Mouse (Mus musculus) intestine, embryonic 16.5 days (tissue): ENCODE results near the gene Akain1. TPM values are rescaled to one million over a fixed set of nuclear protein-coding genes. Genes with fewer than 3 reads are reported as not detected.

Experiments used
- ATAC-seq: fragments of 200-750 bp; cut with Nextera tagmentation; 2 replicates; pipeline ENCODE4 v1.8.0; 2017; ENCODE audit warnings: moderate TSS enrichment, moderate library complexity
- H3K27ac ChIP-seq: fragments of 300-500 bp; sonication (generic); 2 replicates; pipeline ENCODE4 v1.5.1; 2014; ENCODE audit warnings: mild to moderate bottlenecking, low read length
- H3K27me3 ChIP-seq: fragments of 300-500 bp; sonication (generic); replicated peaks from 2 replicates; pipeline ENCODE4 v1.6.1; 2014; ENCODE audit warnings: low read length, control low read depth, mixed read lengths; ENCODE audit not compliant: control insufficient read depth, insufficient read depth
- H3K36me3 ChIP-seq: fragments of 300-500 bp; sonication (generic); 2 replicates; pipeline ENCODE4 v1.6.1; 2014; ENCODE audit warnings: low read length, control low read depth; ENCODE audit not compliant: control insufficient read depth, insufficient read depth
- H3K4me1 ChIP-seq: fragments of 300-500 bp; sonication (generic); 2 replicates; pipeline ENCODE4 v1.6.1; 2014; ENCODE audit warnings: low read length, control low read depth, mixed read lengths; ENCODE audit not compliant: control insufficient read depth, insufficient read depth
- H3K4me2 ChIP-seq: fragments of 300-500 bp; sonication (generic); 2 replicates; pipeline ENCODE4 v1.6.1; 2014; ENCODE audit warnings: low read depth, low read length, control low read depth
- H3K4me3 ChIP-seq: fragments of 300-500 bp; sonication (generic); 2 replicates; pipeline ENCODE4 v1.5.1; 2014; ENCODE audit warnings: mild to moderate bottlenecking, low read length
- H3K9ac ChIP-seq: fragments of 300-500 bp; sonication (generic); 2 replicates; pipeline ENCODE4 v1.6.1; 2014; ENCODE audit warnings: low read depth, low read length
- H3K9me3 ChIP-seq: fragments of 300-500 bp; sonication (generic); 2 replicates; pipeline ENCODE4 v1.6.1; 2016; ENCODE audit warnings: low read length, control low read depth; ENCODE audit not compliant: control insufficient read depth
- WGBS: fragments of 180-500 bp; shearing (Covaris S2); extraction: QIAGEN DNeasy Blood & Tissue Kit; methylation state at CpG from one replicate; pipeline ENCODE4 v1.1.7; 2014; 5-methylcytosine and 5-hydroxymethylcytosine counted together
- polyA plus RNA-seq: library from polyadenylated mRNA; unstranded; fragments of >200 nt; fragmentation: Nextera tagmentation; extraction: Ambion mirVana; gene quantifications from 2 replicates; pipeline ENCODE4 v1.2.1, GENCODE M21; 2015

Akain1 gene
- polyA plus RNA-seq, 1 experiment from 2014 or later, result not detected

DNA sequence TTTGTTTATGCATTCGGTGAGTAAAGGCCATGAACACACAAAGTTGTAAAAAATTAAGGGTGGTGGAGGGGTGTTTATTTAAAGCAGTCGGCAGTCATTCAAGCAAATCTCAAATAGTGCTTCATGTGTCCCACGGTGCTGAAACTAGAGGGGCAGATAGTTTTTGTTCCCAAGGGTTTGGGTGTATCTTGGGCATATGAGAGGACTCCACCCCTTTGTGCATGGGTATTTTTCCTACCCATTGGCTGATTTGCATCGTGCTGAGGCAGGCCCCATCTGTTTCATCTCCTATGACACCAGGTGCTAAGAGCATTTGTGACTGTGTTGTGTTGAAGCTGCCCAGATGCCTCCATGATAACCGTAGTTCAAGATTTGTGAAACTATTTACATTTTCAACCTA, 1.3 kb upstream of the Akain1 start:
- WGBS, result 66% methylated on average over 5 of the region's 5 CpGs
- Histone ChIP-seq H3K27me3 (peaks cover 20% of the 10 kb centered on the region), H3K4me3 (no peak overlapping the region), H3K9ac (no peak overlapping the region), H3K36me3 (no peaks in the 10 kb centered on the region), H3K27ac (no peak overlapping the region), H3K9me3 (no peaks in the 10 kb centered on the region), H3K4me1 (peaks cover 11% of the 10 kb centered on the region), H3K4me2 (no peak overlapping the region)
- no peak for ATAC-seq

DNA sequence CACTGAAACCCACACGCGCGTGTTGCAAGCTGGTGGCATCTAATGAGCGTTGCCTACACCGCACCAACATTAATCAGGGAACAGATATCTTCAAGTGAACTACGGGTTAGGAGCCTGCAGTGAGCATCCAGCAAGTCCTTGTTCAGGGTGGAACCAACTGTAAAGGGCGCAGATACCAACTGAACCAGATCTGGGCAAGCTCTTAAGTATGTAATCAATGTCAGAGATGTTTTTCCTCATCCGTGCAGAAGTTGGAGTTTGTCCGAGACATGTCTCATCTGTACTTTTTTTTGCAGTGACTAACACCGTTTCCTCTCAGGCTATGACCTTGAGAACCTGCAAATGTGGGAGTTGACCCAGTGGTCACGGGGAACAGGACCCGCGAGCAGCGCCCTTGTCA, 640 bp upstream of the Akain1 start:
- no peak overlapping the region for H3K9ac ChIP-seq
- no peak for ATAC-seq

DNA sequence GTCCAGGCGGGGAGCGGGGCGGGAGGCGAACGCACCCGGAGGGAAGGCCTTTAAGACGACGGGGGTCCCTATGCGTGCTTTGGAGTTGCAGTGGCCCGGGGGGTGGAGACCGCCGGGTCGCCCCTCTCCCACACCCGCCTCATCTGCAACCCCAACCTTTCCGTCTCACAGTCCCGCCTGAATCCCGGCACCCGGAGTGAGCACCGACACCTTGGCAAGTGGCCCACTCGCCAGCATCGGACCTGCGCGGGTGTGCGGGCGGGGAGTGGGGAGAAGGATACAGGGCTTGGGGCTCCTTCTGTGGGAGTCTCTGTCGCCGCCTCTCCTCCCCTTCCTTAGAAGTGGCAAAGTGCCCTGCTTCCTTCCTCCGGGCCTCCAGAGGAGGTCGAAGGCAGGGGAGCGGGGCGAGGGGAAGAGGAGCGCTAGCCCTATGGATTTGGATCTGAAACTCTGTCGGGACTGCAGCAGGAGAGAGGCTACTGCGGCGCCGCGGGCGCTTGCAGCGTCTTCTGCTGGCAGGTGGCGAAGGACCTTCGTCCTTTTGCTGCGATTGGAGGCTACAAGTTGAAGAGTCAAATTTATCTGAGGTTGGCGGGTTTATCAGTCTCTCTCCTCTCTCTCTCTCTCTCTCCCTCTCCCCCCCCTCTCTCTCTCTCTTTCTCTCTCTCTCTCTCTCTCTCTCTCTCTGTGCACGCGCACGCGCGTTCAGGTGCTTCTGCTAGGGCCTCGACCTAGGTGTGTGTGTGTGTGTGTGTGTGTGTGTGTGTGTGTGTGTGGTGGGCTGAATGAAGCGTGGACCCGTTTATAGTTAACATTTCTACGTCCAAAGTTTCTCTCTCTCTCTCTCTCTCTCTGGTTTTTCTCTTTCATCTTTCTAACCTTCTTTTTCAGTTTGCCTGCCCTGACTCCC, 700 bp downstream of the Akain1 start:
- Histone ChIP-seq H3K36me3 (no peaks in the 10 kb centered on the region), H3K4me1 (peaks cover 11% of the 10 kb centered on the region), H3K9ac (no peak overlapping the region), H3K4me3 (peak overlapping the region; percentile 46), H3K4me2 (peak overlapping the region; percentile 85), H3K27me3 (peaks cover 20% of the 10 kb centered on the region), H3K9me3 (no peaks in the 10 kb centered on the region), H3K27ac (no peak overlapping the region)
- ATAC-seq, result peak; percentile 39
- 1% methylated on average over 49 of the region's 52 CpGs for WGBS

More for the DNA sequence above, 640 bp upstream of the Akain1 start:
- peaks cover 11% of the 10 kb centered on the region for H3K4me1 ChIP-seq
- H3K27me3 ChIP-seq, result peaks cover 20% of the 10 kb centered on the region
- H3K27ac ChIP-seq, result no peak overlapping the region
- H3K9me3 ChIP-seq, result no peaks in the 10 kb centered on the region
- WGBS, result 36% methylated on average over 14 of the region's 14 CpGs
- H3K36me3 ChIP-seq, result no peaks in the 10 kb centered on the region
- H3K4me3 ChIP-seq, result no peak overlapping the region
- H3K4me2 ChIP-seq, result 0 out of 2 replicates have a peak overlapping the region, but pooled peaks have one; percentile 85

DNA sequence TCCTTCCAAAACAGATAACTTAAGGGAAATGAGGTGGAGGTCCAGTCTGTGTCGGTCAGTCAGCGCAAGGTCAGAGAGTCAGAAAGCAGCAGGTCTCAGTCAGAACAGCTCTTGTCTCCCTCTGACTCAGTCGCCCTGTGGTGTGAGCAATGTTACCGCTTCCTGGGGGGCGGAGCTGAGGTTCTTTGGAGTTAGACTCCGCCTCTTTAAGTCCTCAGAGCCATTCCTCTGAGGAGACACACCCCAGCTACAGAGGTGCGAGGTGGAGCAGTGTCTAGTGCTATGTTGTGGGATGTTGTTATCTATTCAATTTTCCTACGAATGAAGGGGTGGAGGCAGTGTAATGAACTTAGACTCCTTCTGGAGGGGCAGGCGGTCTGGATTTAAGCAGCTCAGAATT, 1.9 kb downstream of the Akain1 start:
- no peak for ATAC-seq
- 12% methylated on average over 9 of the region's 9 CpGs for WGBS
- Histone ChIP-seq H3K27me3 (peaks cover 20% of the 10 kb centered on the region), H3K4me1 (peaks cover 11% of the 10 kb centered on the region), H3K4me2 (no peak overlapping the region), H3K9ac (no peak overlapping the region), H3K27ac (no peak overlapping the region), H3K9me3 (no peaks in the 10 kb centered on the region), H3K4me3 (no peak overlapping the region), H3K36me3 (no peaks in the 10 kb centered on the region)

DNA sequence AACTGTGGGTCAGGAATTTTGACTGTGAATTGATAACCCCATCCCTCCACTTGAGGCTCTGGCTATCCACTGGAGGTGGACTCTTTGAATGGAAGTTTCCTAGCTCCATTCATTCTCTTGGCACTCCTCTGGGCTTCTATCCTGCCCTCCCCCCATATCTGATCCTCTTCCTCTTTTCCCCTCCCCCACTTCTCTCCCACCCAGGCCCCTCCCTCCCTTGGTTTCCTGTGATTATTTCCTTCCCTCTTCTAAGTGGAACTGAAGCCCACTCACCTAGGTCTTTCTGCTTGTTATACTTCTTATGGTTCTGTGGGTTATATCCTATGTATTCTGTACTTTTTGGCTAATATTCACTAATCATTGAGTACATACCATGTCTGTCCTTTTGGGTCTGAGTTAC, 9.6 kb downstream of the Akain1 start:
- no peak overlapping the region for H3K4me2 ChIP-seq
- H3K36me3 ChIP-seq, result no peaks in the 10 kb centered on the region
- no peaks in the 10 kb centered on the region for H3K4me1 ChIP-seq
- no peak overlapping the region for H3K27ac ChIP-seq
- no peak overlapping the region for H3K4me3 ChIP-seq
- ATAC-seq, result no peak
- no peak overlapping the region for H3K9ac ChIP-seq
- H3K9me3 ChIP-seq, result no peaks in the 10 kb centered on the region
- no peaks in the 10 kb centered on the region for H3K27me3 ChIP-seq

DNA sequence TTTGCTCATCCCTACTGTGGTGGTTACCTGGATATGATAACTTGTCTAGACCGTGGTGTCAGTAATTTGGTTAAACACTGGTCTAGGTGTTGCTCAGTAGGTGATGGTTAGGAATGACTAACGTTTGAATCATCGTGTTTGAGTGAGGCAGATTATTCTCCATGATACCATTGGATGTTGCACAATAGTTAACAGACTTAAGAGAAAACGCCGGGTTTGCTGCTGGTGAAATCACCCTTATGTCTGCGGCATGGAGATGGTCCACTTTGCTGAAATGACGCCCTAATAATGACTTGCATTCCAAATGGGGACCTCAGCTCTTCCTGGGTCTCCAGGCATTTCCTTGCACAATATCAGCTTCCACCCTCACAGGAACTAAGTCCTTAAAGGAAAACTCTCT, 22.6 kb downstream of the Akain1 start:
- Histone ChIP-seq H3K9me3 (no peaks in the 10 kb centered on the region), H3K4me3 (no peak overlapping the region), H3K36me3 (no peaks in the 10 kb centered on the region), H3K4me1 (no peaks in the 10 kb centered on the region), H3K27ac (no peak overlapping the region), H3K4me2 (no peak overlapping the region), H3K9ac (no peak overlapping the region), H3K27me3 (no peaks in the 10 kb centered on the region)
- 82% methylated on average over 7 of the region's 7 CpGs for WGBS
- ATAC-seq, result no peak

DNA sequence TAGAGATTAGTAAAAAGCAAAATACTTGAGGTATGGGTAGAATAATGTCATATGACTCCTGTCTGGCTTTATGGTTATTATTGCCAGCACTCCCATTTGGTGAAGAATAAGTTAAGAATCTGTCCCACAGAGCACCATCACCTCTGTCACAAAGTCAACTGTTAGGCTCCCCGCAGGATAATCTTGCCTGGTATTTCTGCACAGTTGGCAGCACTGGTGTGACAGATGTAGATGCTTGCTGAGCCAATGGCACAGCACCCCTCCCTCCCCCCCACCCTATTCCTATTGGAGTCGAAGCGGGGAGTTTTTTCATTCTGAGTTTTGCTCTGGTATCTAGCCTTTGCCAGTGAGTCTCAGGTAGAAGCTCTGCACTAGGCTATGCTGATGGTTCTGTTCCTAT, 23.9 kb downstream of the Akain1 start:
- 90% methylated on average over 3 of the region's 3 CpGs for WGBS
- Histone ChIP-seq H3K9ac (no peak overlapping the region), H3K4me3 (no peak overlapping the region), H3K36me3 (no peaks in the 10 kb centered on the region), H3K27ac (no peak overlapping the region), H3K4me1 (no peaks in the 10 kb centered on the region), H3K27me3 (no peaks in the 10 kb centered on the region), H3K9me3 (no peaks in the 10 kb centered on the region), H3K4me2 (no peak overlapping the region)
- no peak for ATAC-seq

DNA sequence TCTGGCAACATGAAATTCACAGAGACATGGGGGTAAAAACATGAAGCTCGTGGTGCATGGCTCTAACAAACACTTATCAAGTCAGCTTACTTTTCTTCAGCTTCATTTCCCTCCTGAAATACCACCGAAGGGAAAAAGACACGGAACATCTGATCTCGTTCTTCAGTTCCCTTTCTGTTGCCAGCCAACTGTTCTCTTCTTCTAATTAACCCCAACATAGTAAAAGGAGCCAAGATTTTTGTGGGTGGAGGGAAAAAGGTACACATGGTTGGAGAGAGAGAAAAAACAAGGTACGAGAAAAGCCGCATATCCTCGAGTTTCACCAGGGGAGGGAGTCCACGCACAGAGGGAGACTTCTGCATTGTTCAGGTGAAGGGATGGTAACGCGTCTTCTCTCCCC, 32.0 kb downstream of the Akain1 start:
- no peaks in the 10 kb centered on the region for H3K9me3 ChIP-seq
- H3K36me3 ChIP-seq, result no peaks in the 10 kb centered on the region
- 50% methylated on average over 10 of the region's 10 CpGs for WGBS
- no peak overlapping the region for H3K4me3 ChIP-seq
- H3K9ac ChIP-seq, result no peak overlapping the region
- ATAC-seq, result no peak
- no peaks in the 10 kb centered on the region for H3K27me3 ChIP-seq
- peaks cover 4% of the 10 kb centered on the region; the same call in 1 of the 2 replicates for H3K4me1 ChIP-seq
- H3K27ac ChIP-seq, result no peak overlapping the region
- no peak overlapping the region for H3K4me2 ChIP-seq

DNA sequence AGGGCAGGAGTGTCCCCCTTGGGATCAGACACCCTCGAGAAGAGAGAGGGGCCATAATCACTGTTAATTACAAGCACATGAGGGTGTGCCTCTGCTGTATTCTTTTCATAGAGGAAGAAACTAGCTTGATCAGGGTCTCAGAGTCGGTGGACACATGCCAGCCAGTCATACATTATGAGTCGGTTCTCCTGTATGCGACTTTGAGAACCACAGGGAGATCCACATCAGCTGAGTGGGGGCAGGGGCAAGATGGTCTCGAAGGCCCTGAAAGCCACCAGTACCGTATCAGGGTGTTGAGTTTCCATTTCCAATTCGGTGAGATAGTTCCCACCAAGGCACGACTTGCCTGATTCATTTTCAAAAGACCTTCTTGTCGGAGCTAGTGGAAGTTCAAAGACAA, 33.3 kb downstream of the Akain1 start:
- Histone ChIP-seq H3K36me3 (no peaks in the 10 kb centered on the region), H3K27ac (no peak overlapping the region), H3K27me3 (no peaks in the 10 kb centered on the region), H3K9ac (no peak overlapping the region), H3K4me3 (no peak overlapping the region), H3K4me1 (peaks cover 4% of the 10 kb centered on the region; the same call in 1 of the 2 replicates), H3K9me3 (no peaks in the 10 kb centered on the region), H3K4me2 (no peak overlapping the region)
- no peak for ATAC-seq
- WGBS, result 63% methylated on average over 9 of the region's 9 CpGs
